Mouse (Mus musculus): ENCODE data around the gene Hdgfl3.
"Not testable (repeated sequence)": the region's sequence is repeated elsewhere in the genome, so short reads cannot be mapped to it uniquely, and the experiment has no call there.

Hdgfl3 gene

DNA sequence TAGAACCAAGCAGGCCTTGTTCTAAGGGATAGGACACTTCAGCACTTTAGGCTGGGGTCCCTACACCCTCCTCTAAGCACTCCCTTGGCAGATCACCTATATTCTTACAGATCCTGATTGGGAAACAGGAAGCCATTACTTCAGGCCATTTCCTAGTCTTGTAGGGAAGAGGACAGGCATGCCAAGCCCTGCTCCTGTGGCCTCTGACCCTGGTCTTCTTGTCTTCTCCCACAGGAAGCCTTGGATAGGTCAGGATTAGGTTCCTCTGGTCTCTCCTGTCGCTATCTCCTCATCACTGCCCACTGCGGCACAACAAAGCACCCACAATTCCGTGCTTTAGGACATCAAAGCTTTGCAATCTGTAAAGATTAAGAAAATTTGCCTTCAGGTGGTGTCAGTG is 82.6 kb downstream of the Hdgfl3 start:
- DNase-seq, result no peak

DNA sequence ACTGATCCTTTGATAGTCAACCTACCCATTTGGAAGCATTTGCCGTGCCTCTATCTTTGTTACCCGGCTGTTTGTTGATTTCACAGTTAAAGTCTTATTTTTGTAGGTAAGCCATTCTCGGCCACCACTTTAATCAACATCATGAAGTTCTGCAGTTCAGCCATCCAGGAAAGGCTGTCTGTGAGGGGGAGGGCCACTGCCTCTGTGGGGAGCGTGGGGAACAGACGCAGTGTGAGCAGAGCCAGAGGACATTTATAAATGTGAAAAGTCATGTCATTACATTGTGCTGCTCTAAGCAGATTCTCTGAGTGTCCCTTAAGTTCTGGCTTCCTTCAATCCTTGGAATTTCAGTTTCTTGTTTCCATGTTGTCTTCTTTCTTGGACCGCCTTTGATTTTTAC is 84.1 kb downstream of the Hdgfl3 start:
- no peak for DNase-seq

DNA sequence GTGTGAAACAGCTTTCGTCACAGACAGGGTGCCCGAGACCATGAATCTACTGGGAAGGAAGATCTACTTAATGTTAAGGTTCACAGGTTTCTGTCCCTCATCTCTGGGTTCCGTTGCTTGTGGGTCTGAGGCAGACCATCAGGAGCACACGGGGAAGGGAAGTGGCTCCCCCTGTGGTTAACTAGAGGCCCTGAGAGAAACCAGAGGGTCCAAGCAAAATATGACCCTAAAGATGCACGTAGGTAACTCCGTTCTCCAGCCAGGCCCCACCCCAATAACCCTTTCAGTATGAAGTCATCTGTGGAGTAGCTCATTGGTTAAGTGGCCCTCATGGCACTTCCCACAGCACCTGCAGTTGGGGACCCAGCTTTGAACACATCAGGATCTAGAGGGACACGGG is 84.6 kb downstream of the Hdgfl3 start:
- DNase-seq, result no peak

DNA sequence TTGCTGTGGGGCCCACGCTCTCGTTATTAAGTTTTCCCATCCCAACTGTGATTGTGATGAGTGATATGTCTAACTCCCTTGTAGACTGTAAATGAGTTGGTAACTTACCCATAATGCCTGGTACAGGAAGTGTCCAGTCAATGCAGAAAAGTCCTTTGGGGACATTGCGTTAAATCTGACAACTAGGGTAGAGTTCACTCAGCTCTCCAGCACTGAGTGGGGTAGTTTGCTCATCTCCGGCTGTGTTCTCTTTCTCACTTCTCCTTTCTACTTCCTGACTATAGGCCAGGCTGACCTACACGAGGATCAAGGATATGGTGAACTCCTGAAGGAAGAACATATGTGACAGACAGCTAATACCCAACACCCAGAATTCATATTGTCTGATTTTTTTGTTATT is 85.1 kb downstream of the Hdgfl3 start:
- DNase-seq, result no peak

DNA sequence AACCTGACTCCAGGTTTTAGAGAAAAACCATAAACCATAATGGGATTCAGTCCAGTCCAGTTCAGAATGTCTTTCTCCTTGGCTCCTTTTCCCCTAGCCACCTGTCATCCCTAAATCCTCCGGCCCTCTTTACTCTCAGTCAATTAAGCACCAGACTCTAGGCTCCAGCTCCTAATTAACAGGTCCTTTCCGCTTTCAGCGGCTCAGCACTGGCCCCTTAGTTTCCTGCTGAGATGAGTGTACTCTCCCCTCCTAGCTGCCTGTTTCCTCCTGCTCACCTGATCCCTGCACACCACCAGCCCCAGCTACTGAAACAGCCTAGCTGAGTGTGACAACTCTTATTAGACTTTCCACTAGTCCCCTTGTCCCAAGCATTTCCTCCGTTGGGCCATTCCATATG is 86.5 kb downstream of the Hdgfl3 start:
- DNase-seq, result peak; percentile 57

DNA sequence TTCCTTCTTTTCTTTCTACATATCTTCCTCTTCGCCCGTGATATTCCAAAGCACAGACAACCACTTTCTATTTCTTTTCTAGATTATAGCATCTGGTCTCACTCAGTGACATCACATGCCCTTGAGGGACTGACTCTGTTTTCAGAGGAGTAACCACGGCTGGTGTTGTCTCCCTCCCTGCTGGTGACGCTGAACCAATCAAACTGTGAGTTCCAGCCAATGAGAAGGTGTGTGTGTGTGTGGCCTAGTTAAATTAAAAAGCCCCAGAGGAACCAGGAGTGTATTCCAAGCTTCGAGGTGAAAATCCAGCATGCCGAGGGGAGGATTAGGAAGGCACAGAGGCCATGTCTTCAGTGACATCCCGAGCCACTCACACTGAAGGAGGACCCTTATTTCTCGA is 87.3 kb downstream of the Hdgfl3 start:
- DNase-seq, result no peak

DNA sequence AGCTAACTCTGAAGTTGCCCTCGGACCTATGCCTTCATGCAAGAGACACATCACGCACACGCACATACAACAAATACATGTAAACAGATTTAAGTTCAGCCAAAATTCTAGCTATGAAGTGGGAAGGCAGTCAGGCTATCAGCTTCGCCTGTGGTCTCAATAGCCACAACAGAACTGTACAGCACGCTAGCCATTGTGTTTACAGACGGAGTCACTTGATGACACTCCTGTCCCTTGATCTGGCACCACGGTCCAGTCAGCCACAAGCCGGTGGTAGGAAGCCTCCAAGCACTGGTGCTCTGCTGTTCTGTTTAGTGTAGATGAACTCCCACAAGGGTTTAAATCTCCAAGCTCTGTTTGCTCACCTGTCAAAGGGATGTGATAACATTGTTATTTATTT is 88.3 kb downstream of the Hdgfl3 start:
- no peak for DNase-seq

DNA sequence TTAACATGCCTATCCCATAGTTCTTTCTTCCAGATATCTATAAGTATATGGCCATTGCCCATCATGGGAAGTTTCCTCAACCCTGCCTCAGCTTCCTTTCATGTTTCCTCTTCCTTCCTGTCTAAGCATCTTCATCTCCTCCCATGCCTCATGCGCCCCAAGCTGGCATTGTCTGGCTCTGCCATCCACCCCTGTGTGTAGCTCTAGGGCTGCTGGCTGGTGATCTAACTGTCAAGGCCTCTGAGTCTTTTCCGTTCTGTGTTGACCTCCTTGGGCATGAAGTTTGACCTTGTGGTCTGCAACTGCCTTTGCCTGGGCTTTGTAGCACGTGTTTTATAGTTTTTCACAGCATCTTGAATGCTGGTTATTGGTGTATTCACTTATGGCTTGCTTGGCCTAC is 89.0 kb downstream of the Hdgfl3 start:
- no peak for DNase-seq

DNA sequence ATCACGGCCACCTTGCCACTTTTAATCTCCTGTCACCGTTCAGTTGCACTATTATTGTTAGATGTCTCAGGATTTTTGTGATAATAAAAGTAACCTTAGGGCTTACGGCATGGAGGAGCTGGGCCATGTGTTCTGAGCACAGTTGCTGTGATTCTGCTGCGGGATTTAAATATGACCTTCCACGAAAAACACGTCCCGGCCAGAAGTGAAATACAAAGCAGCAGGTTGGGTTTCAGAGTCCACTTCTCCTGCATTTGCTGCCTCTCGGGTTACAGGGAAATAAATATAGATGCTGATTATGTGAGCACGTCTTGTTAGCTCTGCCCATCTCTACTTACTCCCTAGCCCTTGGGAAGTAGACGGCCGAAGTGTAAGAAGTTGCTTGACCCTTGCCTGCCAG is 89.5 kb downstream of the Hdgfl3 start:
- DNase-seq, result no peak

DNA sequence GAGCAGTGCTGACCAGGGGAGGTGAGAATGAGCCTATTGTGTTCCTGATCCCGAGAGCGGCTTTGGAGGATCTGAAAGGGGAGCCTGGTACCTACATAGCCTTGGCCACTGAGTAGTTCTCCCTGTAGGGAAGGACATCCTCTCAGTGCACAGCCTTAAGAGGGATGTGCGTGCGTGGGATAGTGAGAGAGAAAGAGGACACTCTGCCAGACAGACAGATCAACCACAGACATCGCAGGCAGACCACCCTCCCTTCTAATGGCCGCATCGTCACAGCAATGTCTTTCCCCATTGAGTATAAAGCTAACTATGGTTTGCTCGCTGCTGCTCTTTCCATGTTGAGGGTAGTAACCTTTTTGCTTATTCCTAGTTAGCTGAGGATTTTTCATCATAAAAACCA is 90.4 kb downstream of the Hdgfl3 start:
- no peak for DNase-seq

DNA sequence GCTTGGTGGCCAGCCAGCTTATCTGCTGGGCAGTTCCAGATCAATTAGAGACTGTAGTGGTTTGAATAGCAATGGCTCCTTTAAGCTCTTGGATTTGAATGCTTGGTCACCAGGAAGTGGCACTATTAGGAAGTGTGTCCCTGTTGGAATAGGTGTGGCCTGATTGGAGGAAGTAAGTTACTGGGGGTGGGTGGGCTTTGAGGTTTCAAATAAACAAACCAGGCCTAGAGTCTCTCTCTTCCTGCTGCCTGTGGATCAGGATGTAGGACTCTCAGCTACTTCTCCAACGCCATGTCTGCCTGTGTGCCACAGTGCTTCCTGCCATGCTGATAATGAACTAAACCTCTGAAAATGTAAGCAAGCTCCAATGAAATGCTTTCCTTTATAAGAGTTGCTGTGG is 91.3 kb downstream of the Hdgfl3 start:
- no peak for DNase-seq

DNA sequence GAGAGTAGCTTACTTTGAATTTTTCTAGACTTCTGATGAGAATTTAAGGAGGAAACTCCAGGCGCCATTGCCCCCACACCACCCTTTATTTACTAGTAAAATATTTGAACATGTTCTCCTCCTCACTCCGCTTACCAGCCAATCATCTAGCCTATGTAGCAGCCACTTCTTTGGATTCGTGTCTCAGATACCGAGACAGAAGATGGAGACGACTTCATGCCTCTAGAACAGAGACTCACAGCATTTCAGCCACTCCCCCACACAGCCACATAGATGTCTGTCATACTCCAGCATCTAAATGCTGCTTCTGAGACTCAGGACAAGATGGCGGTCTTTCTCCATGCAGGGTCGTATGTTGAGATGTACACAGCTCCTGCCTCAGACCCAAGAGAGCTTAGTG is 92.1 kb downstream of the Hdgfl3 start:
- DNase-seq, result no peak

DNA sequence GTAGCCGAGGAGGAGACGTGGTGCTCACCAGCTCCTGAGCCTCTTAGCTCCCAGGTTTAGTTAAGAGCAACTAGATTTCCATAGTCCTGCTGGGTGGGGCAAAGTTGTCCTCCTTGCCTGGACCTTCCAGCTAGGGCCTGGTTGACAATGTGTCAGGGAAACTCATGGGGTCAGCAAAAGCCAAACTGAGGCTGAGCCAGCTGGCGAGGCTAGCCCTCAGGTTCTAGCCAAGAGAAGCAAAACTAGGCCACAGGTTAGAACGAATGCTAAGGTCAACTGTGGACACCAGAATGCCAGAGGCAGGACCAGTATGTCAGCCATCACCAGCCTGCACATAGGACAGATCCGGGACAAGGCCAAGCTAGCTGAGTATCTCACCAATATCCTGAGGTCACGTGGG is 92.8 kb downstream of the Hdgfl3 start:
- no peak for DNase-seq

DNA sequence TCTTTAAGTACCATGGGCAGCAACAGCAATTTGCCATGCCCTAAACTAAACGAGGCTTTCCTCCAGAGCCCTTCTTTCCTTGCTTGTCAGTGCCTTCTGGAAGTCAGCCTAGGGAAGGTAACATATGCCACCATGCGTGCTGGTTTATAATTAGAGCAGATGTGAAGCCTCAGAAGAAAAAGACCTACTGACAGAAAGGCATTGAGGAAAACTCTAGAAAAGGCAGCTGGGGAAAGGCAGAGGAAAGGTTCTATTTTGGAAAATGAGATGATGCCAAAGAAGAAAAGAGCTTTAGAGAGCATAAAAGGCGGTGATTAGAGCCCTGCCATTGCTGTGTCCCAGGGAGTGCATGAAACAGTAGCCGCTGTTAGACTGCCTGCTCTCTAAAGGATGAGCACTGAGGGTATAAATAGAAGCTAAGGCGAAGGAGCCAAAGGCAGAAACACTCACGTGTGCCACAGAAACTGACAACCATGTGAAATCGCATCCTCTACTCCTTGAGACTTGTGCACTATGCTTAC is 93.6 kb downstream of the Hdgfl3 start:
- DNase-seq, result no peak

DNA sequence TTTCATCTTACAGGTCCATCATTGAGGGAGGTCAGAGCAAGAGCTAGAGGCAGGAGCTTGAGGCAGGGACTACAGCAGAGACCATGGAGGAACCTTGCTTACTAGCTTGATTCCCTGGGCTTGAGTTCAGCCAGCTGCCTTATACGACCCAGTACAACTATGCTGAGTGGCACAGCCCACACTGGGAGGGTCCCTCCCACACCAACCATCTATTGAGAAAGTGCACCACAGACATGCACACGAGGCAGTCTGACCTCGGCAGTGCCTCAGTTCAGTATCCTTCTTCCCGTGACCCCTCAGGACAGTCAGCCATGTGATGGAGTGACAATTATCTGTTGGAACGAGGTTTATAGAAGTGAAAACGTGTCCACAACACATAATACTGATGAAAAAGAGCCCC is 94.5 kb downstream of the Hdgfl3 start:
- no peak for DNase-seq

DNA sequence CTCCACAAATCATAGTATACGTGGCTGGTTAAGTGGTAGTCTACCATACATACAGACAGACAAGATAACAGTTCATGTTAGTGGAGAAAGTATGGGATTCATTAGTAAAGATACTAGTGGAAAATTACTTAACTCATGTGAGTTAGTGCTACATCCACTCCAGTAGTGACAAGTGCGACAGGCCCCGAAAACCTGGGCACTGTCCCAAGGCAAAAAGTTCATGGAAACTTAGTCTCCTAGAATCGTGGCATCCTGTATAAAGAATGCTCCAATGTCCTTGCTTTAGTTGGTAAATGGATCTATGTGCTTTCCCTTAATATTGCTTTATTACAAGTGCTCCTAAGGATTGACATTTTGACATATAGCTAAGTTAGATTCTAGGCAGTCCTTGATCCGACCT is 96.5 kb downstream of the Hdgfl3 start:
- not testable (repeated sequence) for DNase-seq

DNA sequence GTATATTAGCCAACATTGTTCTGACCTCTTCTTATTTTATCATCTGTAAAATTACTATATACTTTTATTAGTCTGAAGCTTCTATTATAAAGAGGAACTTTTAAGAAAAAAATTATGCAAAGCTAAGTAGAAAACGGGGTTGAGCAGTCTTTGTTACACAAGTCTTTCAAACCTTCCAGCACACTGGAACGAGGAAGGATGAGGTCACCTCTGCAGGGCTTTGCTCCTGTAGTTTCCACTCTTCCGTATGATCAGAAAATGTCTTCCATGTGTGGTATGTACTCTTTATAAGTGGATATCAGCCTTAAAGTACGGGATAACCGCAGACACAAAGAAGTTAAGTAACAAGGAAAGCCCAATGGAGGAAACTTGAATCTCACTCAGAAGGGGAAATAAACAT is 98.8 kb downstream of the Hdgfl3 start:
- no peak for DNase-seq

DNA sequence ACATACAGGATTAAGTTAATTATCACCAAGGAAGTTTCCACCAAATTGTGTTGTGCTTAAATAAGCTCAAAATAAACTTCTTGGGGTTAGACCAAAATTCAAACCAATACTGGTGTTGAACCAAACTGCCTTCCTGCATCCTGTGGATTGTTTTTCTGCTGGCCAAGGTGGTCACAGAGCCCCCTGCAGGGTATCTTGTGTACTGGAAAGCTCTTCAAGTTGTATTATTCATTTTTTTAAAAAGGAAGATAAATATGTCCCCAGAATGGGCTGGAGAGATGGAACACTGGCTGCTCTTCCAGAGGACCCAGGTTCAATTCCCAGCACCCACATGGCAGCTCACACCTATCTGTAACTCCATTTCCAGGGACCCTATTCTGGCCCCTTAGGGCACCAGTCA is 99.4 kb downstream of the Hdgfl3 start:
- no peak for DNase-seq

All from cerebellum, adult 9-10 months (tissue).